Comparison of ENCODE assay signal across 12 mouse cellular contexts in genomic region chr6:6459006-6459917, GRCm38 (mm10).
A peak's percentile ranks its signal among the peaks of the same experiment; 100 is the strongest.
DNase-seq lines count a peak whose midpoint lies in the region; ATAC-seq and TF ChIP-seq lines count a peak whose summit lies in the region.
"Had no signal": no experiment of that assay in that cellular context is flagged by ENCODE, and none has a peak within 500 bp of the region (broad histone marks: within the 10 kb centered on the region; RNA-seq: fewer than 3 reads in every experiment).

No protein-coding gene starts in this region.

- no peak for TF ChIP-seq EP300 in liver, postnatal 0 days (IDR thresholded peaks at IDR 0.05; ENCODE audit: low read depth)

- H3K79me2 ChIP-seq in liver, adult 2 months (ENCODE audit: control insufficient read depth, insufficient read depth, low read length): no peaks in the 10 kb centered on the region

- no peaks in the 10 kb centered on the region for H3K9me3 ChIP-seq in forebrain, embryonic 15.5 days
- no peaks in the 10 kb centered on the region for H3K9me3 ChIP-seq in limb, embryonic 11.5 days (ENCODE audit: control insufficient read depth, low read length)
- H3K9me3 ChIP-seq in liver, postnatal 0 days (ENCODE audit: low read length): no peaks in the 10 kb centered on the region
- H3K9me3 ChIP-seq: limb, embryonic 15.5 days had no signal

- no peak overlapping the region for H3K9ac ChIP-seq in liver, adult 2 months (ENCODE audit: low read depth, low read length)
- H3K9ac ChIP-seq in forebrain, embryonic 15.5 days (replicated peaks): peak overlapping the region; percentile 5; the same call in 1 of the 2 replicates
- no peak overlapping the region for H3K9ac ChIP-seq in limb, embryonic 11.5 days (ENCODE audit: low read length)
- no peak overlapping the region for H3K9ac ChIP-seq in liver, postnatal 0 days (replicated peaks)
- H3K9ac ChIP-seq: limb, embryonic 15.5 days had no signal

- peak overlapping the region; percentile 21 for H3K4me2 ChIP-seq in forebrain, embryonic 15.5 days (replicated peaks)
- no peak overlapping the region; the same call in 1 of the 2 replicates for H3K4me2 ChIP-seq in limb, embryonic 11.5 days (ENCODE audit: low read depth, severe bottlenecking)
- no peak overlapping the region for H3K4me2 ChIP-seq in liver, postnatal 0 days (ENCODE audit: low read depth, low read length)
- H3K4me2 ChIP-seq: limb, embryonic 15.5 days had no signal

- no peak for TF ChIP-seq CTCF in liver, adult 2 months (IDR thresholded peaks at IDR 0.05; ENCODE audit: low read depth, low read length)
- no peak for TF ChIP-seq CTCF in liver, postnatal 0 days (IDR thresholded peaks at IDR 0.05; ENCODE audit: low read depth)

- peak; percentile 76 for ATAC-seq in forebrain, embryonic 15.5 days (replicated peaks)
- no peak for ATAC-seq in limb, embryonic 11.5 days (ENCODE audit: insufficient number of reproducible peaks, low FRiP score, low TSS enrichment, low read depth)
- ATAC-seq in liver, postnatal 0 days: no peak

- no peak overlapping the region for H3K27ac ChIP-seq in liver, adult 2 months (replicated peaks; ENCODE audit: insufficient read depth, low read depth, low read length)
- H3K27ac ChIP-seq in forebrain, embryonic 15.5 days (replicated peaks): no peak overlapping the region; the same call in 1 of the 2 replicates
- no peak overlapping the region for H3K27ac ChIP-seq in limb, embryonic 11.5 days (replicated peaks; ENCODE audit: low read depth, low read length)
- H3K27ac ChIP-seq in liver, postnatal 0 days (ENCODE audit: low read depth): no peak overlapping the region
- H3K27ac ChIP-seq: limb, embryonic 15.5 days; macrophage had no signal

- WGBS in liver, adult 2 months: 56% methylated on average over 14 of the region's 14 CpGs
- 3% methylated on average over 14 of the region's 14 CpGs for WGBS in forebrain, embryonic 15.5 days
- WGBS in limb, embryonic 11.5 days: 12% methylated on average over 14 of the region's 14 CpGs
- 31% methylated on average over 14 of the region's 14 CpGs for WGBS in liver, postnatal 0 days (ENCODE audit: insufficient replicate concordance)

- no peaks in the 10 kb centered on the region for H3K27me3 ChIP-seq in liver, adult 2 months (ENCODE audit: control insufficient read depth, insufficient read depth, low read length)
- no peaks in the 10 kb centered on the region for H3K27me3 ChIP-seq in forebrain, embryonic 15.5 days
- no peaks in the 10 kb centered on the region for H3K27me3 ChIP-seq in limb, embryonic 11.5 days (ENCODE audit: control insufficient read depth, insufficient read depth, low read length)
- no peaks in the 10 kb centered on the region for H3K27me3 ChIP-seq in liver, postnatal 0 days (ENCODE audit: insufficient read depth, low read length)
- H3K27me3 ChIP-seq: limb, embryonic 15.5 days had no signal

- no peak overlapping the region for H3K4me3 ChIP-seq in liver, adult 2 months (ENCODE audit: insufficient read depth, low read depth, low read length)
- H3K4me3 ChIP-seq in forebrain, embryonic 15.5 days: peak overlapping the region; percentile 3; the same call in 1 of the 2 replicates
- H3K4me3 ChIP-seq in limb, embryonic 11.5 days (ENCODE audit: low read depth, low read length): no peak overlapping the region
- no peak overlapping the region for H3K4me3 ChIP-seq in liver, postnatal 0 days (ENCODE audit: low read depth, low read length)
- H3K4me3 ChIP-seq: limb, embryonic 15.5 days had no signal

- no peak for TF ChIP-seq POLR2A in liver, adult 2 months (IDR thresholded peaks at IDR 0.05; ENCODE audit: extremely low read depth, insufficient read depth, low read length)

- no peaks in the 10 kb centered on the region for H3K36me3 ChIP-seq in liver, adult 2 months (ENCODE audit: control insufficient read depth, insufficient read depth, low read length)
- H3K36me3 ChIP-seq in forebrain, embryonic 15.5 days: no peaks in the 10 kb centered on the region
- H3K36me3 ChIP-seq in limb, embryonic 11.5 days (ENCODE audit: control insufficient read depth, insufficient read depth, low read length): no peaks in the 10 kb centered on the region
- no peaks in the 10 kb centered on the region for H3K36me3 ChIP-seq in liver, postnatal 0 days (replicated peaks; ENCODE audit: insufficient read depth, low read length)
- H3K36me3 ChIP-seq: limb, embryonic 15.5 days had no signal

- H3K4me1 ChIP-seq in liver, adult 2 months (ENCODE audit: control insufficient read depth, insufficient read depth, low read length): peaks cover 8% of the 10 kb centered on the region
- H3K4me1 ChIP-seq in forebrain, embryonic 15.5 days: peaks cover 28% of the 10 kb centered on the region
- H3K4me1 ChIP-seq in limb, embryonic 11.5 days (ENCODE audit: control insufficient read depth, insufficient read depth, low read length): peaks cover 12% of the 10 kb centered on the region
- H3K4me1 ChIP-seq in liver, postnatal 0 days (ENCODE audit: insufficient read depth): no peaks in the 10 kb centered on the region

- peak; percentile 74 for DNase-seq in liver, adult 2 months (ENCODE audit: extremely low read depth, low read depth, low spot score)
- DNase-seq in liver: no peak
- DNase-seq in limb, embryonic 11.5 days (ENCODE audit: low spot score): peak; percentile 32
- peak; percentile 55 for DNase-seq in retina, embryonic 14.5 days (ENCODE audit: low spot score)
- DNase-seq in lung, postnatal 4 days: no peak
- no peak for DNase-seq in lung, postnatal 25 days (ENCODE audit: low spot score)
- DNase-seq in liver, postnatal 0 days: no peak
- DNase-seq: gastrocnemius, postnatal 14 days; layer of hippocampus, adult 9-11 months had no signal

Comparison
In these comparisons a context has a peak if more than half of its experiments do, and no peak if none do; other contexts are left out.
1. DNase-seq: peak in liver, adult 2 months (single experiment), limb, embryonic 11.5 days (single experiment) and retina, embryonic 14.5 days (single experiment); none in liver (single experiment), lung, postnatal 4 days (0 of 2), lung, postnatal 25 days (single experiment) and liver, postnatal 0 days (single experiment).